Mouse (Mus musculus) yolk sac, embryonic 10.5 days (tissue): ENCODE results near the gene Iqck.

Source experiments
- DNase-seq: peaks from one replicate; pipeline ENCODE4 v3.0.0-alpha.2; 2017; ENCODE audit warnings: low spot score

Iqck gene

DNA sequence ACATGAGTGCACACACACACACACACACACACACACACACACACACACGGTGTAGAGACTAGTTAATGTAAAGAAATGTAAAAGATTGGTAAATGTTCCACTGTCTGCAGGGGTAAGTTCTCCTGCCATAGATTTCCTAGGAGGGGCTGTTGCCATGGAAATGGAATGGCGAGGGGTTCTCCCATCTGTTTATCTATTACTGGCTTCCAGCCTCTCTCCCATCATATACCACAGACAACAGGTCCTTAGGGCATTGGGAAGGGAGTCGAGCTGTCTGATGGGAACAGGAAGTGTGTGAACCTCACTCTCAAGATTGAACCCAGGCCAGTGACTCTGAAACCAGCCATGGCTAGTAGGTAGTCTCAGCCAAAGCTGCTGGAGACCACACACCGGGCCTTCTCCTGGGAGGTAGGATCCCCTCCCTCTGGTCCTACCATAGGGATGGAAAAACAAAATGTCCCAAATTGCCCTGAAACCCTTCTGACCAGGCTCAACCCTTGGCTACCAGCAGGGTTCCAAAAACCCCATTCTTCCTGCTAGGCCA, 135.9 kb downstream of the Iqck start:
- no peak for DNase-seq

DNA sequence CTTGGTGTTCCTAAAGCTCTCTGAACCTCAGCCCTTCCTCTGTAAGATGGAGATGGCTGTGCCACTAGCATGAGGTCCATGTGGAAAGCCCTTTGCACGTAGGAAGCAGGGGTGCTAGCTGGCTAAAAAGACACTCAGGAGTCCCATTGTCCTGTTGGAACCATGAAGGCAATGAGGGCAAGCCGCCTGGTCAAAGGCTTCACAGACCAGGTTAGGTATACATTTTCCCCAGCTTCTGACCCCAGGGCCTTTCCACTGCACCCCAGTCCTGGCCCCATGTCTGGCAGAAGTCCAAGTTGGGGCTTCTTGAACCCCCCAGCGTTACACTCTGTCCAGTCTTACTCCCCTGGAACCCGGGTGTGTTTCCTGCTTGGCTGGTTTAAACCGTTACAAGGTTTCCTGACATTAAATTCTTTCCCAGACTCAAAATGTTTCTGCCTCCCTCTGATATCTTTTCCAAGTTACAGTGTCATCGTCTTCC, 136.6 kb downstream of the Iqck start:
- DNase-seq = no peak

DNA sequence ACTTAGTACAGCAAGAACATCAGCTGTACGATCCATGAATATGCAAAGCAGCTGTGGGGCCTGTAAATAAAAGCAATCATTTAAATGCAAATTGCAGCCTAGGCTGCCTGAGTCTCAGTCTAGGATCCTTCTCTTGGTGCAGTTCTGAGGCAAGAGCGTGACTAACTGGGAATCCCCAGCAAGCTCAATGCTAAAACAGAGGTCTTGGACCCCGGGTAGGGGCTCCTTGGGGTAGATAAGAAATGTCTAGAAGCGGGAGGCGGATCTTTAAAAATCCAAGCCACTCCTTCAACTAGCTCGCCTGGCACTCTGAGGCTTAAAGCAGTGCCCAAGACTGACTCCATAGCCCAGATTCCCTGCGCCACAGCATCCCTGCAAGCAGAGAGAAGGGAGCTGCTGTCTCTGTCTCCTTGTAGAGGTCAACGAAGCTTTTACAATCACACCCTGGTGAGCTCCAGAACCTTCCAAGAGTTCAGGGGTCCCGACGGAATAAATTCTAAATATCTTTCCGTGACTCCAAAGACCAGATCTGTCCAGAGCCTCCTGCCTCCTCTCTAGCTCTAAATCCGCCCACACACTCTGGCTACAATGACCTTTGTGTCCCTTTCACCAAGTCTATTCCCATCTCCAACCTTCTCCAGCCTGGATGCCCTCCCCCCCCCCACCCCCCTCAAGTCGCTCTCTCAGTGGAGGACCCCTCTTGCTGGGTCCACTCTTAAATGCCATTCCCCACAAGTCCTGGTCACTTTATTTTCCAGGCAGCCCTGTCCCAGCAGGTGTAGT, 137.3 kb downstream of the Iqck start:
- DNase-seq = no peak

DNA sequence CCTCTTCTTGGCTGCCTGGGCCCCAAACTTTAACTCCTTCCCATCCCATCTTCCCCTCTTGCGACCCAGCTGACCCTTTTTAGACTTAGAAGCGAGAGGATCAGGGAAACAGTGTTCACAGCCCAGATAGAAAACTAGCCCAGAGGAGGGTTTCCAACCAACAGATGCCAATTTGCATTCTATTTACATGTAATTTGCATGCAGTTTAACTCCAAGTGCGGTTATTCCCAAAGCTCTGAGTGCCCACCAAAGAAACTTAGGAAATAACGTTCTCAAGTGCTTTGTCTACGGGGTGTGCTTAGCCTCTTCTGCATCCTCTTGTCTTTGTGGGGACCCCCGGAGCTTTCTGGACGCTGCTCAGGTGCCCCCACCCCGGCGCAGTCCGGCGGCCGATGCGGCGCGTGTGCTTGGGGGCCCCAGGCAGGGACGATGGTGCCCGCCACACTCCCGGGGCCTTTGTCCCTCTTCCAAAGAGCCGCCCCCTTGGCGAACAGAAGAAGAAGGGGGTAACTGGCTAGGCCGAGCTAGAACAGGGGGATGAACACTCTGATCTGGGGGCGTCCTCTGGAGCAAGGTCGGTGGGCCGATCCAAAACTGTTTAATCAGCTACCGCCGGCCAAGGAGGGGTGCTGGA, 138.2 kb downstream of the Iqck start:
- no peak for DNase-seq

DNA sequence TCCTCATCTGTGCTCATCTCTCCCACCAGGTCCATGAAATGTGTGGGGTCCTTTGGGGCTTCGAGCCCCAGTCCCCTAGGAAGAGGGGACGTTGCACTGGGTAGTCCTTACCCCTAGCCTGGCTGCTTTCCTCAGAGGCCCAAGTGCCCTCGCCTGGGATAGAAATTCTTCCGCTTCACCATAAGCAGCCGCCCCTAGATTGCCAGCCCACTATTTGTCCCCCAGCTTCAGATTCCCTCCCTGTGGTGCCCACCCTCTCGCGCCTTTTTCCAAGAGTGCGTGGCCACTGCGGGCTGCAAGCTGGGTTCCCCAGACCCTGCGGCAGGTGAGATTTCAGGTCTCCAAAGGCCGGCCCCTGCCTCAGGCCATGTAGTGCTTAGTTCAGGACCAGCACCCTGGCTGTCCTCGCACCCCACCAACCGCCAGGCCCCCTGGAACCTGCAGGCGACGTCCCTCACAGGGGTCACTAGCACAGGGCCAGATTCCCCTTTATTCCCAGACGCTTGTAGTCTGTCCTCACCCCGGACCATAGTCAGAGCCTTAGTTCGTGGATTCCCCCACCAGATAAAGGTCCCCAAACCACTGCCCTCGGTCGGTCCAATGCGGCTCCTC, 138.8 kb downstream of the Iqck start:
- DNase-seq = no peak

DNA sequence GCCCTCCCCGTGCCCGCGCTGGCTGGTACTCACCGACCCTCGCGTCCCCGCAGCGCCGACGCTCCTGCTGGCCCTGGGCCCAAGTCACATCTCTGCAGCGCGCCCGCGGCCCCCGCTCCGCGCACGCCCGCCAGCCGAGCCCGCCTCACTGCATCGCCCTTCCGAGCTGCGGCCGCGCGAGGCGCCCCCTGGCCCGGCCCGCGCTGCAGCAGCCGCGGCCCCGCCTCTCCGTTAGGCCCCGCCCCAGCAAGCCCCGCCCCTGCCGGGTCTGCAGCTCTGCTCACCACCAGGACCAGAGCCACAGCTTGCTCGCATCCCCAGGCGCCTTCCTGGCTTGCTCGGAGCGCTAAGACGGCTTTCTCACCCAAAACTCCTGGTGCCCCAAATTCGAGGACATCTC, 139.5 kb downstream of the Iqck start, which contains the start of gene Gprc5b:
Gene Gprc5b, minus strand, starts transcription at position 205 of the 400 bp plus-strand sequence.
- peak; percentile 84 for DNase-seq

DNA sequence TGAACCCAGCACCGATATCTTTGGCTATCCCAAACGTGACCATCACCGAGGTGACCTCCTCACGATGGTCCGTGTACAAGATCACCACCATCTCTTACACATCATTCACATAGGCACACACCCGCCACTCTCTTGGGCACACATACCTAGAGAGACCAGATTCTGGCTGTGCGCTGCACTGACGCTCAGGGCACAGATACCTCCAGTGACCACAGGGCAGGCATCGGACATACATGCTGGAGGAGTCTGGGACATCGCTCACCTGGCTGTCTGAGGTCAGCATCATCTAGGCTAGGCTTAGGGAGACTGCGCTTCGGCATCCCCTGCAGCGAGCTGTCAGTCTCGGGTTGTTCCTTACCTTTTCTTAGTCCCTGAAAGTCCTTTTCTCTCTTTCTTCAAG, 140.1 kb downstream of the Iqck start:
- no peak for DNase-seq

DNA sequence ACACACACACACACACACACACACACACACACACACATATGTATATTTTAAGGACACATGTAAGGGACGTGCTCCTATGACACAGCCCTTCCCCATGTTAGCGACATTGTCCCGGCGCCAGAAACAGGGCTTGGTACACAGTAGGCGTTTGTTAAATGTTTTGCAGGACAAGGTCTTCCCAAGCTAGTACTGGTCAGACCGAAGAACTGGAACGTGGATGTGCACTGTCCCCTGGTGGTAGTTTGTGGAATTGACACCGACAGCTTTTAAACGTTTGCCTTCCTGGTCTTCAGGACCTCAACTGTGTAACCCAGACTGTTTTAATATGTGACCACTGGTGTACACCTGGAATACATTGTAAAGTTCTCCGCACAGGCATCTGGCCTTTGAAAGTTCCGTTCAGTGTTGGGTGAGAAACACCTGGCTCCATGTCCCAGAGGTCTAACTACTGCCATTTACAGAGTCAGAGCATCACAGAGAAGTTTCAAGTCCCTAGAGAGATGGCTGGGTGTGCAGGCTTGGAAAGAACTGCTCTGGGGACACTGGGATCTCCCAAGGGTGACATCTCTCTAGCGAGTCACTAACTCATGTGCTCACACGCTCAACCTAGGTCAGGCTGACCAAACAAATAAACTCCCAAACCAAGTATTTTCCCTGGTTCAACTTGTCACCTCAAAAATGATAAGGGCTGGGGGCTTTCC, 140.7 kb downstream of the Iqck start:
- peak; percentile 71 for DNase-seq

DNA sequence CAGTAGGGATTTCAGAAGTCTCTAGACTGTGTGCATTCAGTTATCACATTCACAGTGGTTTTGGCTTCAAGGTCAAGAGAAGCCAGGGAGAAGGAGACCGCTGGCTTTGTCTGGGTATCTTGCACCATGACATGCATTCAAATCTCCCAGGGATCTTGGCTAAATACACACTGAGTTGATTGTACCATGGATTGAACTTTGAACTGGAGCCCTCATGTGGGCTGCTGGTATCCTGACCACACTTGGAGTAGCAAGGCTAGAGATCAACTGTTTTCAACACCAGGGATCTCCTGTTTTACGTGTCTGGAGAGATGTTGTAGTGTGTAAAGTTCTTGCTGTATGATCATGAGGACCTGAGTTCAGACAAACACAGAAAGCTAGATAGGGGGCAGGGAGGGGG, 144.3 kb downstream of the Iqck start:
- no peak for DNase-seq

DNA sequence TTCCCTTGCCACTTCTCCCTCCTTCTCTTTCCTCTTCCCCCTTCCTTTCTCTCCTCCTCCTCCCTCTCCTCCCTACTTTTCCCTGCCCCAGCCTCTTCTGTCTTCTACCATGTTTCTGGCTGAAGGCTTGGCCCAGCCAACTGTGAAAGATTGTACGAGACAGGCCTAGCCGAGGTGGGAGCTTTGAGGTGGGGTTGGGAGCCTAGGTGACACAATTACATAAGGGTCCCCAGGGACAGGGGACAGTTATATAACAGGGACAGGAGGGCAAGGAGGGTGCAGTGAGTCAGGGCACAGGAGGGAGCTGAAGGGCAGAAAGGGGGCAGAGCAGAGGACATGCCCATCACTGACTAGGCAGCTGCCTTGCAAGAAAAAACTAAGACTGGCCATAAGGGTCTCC, 146.4 kb downstream of the Iqck start:
- no peak for DNase-seq

DNA sequence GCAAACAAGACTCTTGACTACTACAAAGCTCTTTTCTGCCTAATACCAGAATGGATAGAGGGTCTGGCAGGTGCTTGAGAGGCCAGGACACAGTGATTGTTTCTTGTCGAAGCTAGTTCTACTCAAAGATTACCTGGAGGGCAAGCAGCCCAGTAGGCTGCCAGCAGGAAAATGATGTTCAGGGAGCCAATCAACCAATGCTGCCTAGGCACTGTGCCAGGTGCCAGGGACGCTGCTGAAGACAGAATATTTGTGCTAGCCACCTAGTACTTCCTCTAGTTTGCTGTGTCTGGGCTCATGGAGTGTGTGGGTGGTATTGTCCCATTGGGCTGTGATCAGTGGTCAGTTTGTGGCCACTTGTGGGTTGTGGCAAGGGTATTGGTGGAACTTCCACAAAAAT, 146.9 kb downstream of the Iqck start:
- no peak for DNase-seq

DNA sequence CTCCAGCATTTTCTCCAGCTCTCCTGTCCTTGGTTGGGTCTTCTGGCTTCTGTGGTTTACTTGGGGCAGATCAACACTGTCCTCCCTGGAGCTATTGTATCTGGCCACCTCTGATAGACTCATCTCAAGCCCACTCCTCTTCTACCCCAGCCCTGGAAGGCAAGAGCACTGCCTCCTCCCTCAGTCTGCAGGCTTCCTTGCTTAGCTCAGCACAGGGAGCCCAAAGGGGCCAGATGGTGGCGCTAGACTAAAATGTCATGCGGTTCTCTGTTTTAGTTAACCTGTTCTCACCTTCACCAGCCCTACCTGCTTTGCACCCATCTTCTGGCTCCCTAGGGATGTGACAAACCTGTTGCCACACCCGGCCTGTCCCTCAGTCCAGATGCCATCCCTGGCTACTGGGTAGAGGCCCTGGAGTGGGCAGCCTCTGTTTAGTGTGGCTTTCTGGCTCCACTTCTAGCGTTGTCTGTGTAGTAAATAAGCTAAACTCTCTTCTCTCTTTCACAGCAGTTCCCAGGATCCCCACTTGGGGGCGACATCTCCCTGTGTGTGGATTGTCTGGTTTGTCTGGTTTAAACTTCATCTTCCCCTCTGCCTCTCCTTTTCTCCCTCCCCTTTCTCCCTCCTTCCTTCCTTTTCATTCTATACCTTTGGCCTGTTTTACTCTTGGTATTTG, 155.4 kb downstream of the Iqck start:
- DNase-seq = no peak

DNA sequence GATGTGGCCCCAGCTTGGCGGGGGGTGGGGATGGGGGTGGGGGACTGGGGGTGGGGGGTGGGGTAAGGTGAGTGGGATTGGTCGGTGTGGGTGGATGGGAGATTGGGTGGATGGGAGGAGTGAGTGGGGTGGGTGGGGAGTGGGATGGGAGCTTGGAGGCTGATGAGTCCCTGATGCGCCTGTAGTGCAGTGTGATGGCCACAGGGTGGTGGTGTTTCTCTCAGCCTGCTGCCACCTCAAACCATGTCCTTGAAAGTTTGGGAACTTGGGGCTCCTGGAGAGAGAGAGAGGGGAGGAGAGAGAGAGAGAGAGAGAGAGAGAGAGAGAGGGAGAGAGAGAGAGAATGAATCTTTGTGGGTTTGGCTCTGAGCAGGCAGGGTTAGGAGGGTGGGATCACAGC, 160.2 kb downstream of the Iqck start:
- no peak for DNase-seq

DNA sequence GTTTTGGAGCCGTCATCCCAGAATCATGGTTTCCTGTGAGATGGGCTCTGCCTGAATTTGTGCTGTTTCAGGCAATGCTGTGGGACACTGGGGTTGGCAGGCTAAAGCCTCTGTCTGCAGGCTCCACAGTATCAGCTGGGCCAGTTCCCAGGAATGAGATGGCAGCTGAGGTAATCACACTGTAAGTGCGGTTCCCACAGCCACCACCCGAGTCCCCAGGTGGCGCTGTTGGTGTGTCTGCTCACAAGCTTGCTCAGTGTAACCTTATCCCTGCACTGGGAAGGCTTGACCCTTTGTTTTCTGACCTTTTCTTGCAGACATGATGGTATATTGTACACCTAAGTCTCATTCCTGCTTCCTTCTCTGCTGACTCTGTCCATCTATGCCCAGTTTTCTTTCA, 164.0 kb downstream of the Iqck start:
- no peak for DNase-seq
